Mouse (Mus musculus): Measurements from ENCODE around the gene Ctxn2.
"Not testable (repeated sequence)": the region's sequence is repeated elsewhere in the genome, so short reads cannot be mapped to it uniquely, and the experiment has no call there.

The Ctxn2 gene

GRCm38 (mm10) chr2:125135903-125136811, at the start of gene Ctxn2:
Gene Ctxn2, plus strand, starts transcription at chr2:125136692.
- peak; percentile 89 for DNase-seq (ENCODE audit: low read depth, low spot score)

GRCm38 (mm10) chr2:125088757-125089156, 47.7 kb upstream of the Ctxn2 start:
- DNase-seq (ENCODE audit: low read depth, low spot score): no peak

- DNase-seq (ENCODE audit: low read depth, low spot score): not testable (repeated sequence)
These were observed 44.4 kb upstream of the Ctxn2 start for GRCm38 (mm10) chr2:125092123-125092522.

- DNase-seq (ENCODE audit: low read depth, low spot score): not testable (repeated sequence)
These were observed 32.0 kb upstream of the Ctxn2 start for GRCm38 (mm10) chr2:125104491-125104890.

GRCm38 (mm10) chr2:125106536-125106935, 30.0 kb upstream of the Ctxn2 start:
- not testable (repeated sequence) for DNase-seq (ENCODE audit: low read depth, low spot score)

- DNase-seq (ENCODE audit: low read depth, low spot score): no peak
These were observed 16.9 kb upstream of the Ctxn2 start for GRCm38 (mm10) chr2:125119381-125120110.

- peak; percentile 13 for DNase-seq (ENCODE audit: low read depth, low spot score)
These were observed 14.2 kb upstream of the Ctxn2 start for GRCm38 (mm10) chr2:125122288-125122623.

GRCm38 (mm10) chr2:125122624-125123476, 13.6 kb upstream of the Ctxn2 start:
- peak; percentile 43 for DNase-seq (ENCODE audit: low read depth, low spot score)

- DNase-seq (ENCODE audit: low read depth, low spot score): peak; percentile 89
These were observed 13.0 kb upstream of the Ctxn2 start, which contains the start of gene Myef2 for GRCm38 (mm10) chr2:125123477-125123852. Gene Myef2, minus strand, starts transcription at chr2:125123661.

GRCm38 (mm10) chr2:125125824-125126223, 10.7 kb upstream of the Ctxn2 start:
- DNase-seq (ENCODE audit: low read depth, low spot score): no peak

- no peak for DNase-seq (ENCODE audit: low read depth, low spot score)
These were observed 9.7 kb upstream of the Ctxn2 start for GRCm38 (mm10) chr2:125126792-125127191.

- no peak for DNase-seq (ENCODE audit: low read depth, low spot score)
These were observed 2.4 kb upstream of the Ctxn2 start for GRCm38 (mm10) chr2:125134113-125134512.

GRCm38 (mm10) chr2:125136846-125137245, 354 bp downstream of the Ctxn2 start:
- DNase-seq (ENCODE audit: low read depth, low spot score): no peak

GRCm38 (mm10) chr2:125142336-125142735, 5.8 kb downstream of the Ctxn2 start:
- DNase-seq (ENCODE audit: low read depth, low spot score): no peak

- no peak for DNase-seq (ENCODE audit: low read depth, low spot score)
These were observed 15.9 kb downstream of the Ctxn2 start, which contains the start of gene Slc12a1 for GRCm38 (mm10) chr2:125152388-125152787. Gene Slc12a1, plus strand, starts transcription at chr2:125152505.

GRCm38 (mm10) chr2:125154294-125154693, 17.8 kb downstream of the Ctxn2 start:
- DNase-seq (ENCODE audit: low read depth, low spot score): no peak

- DNase-seq (ENCODE audit: low read depth, low spot score): peak; percentile 29
These were observed 19.0 kb downstream of the Ctxn2 start for GRCm38 (mm10) chr2:125155504-125155903.

GRCm38 (mm10) chr2:125162012-125162470, 25.5 kb downstream of the Ctxn2 start:
- DNase-seq (ENCODE audit: low read depth, low spot score): no peak

- no peak for DNase-seq (ENCODE audit: low read depth, low spot score)
These were observed 41.8 kb downstream of the Ctxn2 start for GRCm38 (mm10) chr2:125178225-125178798.

GRCm38 (mm10) chr2:125187904-125188303, 51.4 kb downstream of the Ctxn2 start:
- no peak for DNase-seq (ENCODE audit: low read depth, low spot score)

- peak; percentile 80 for DNase-seq (ENCODE audit: low read depth, low spot score)
These were observed 52.7 kb downstream of the Ctxn2 start for GRCm38 (mm10) chr2:125189197-125189596.
